Mouse (Mus musculus) midbrain, postnatal 0 days (tissue): ENCODE measurements around the gene Otof. TPM values are rescaled to one million over a fixed set of nuclear protein-coding genes. Genes with fewer than 3 reads are reported as not detected.

Experiments used
- ATAC-seq: fragments of 200-750 bp; cut with Nextera tagmentation; 2 replicates; pipeline ENCODE4 v1.8.0; 2017; ENCODE audit warnings: moderate number of reproducible peaks, mild to moderate bottlenecking, moderate TSS enrichment, moderate library complexity; ENCODE audit not compliant: low FRiP score
- DNase-seq: peaks from one replicate; pipeline ENCODE4 v3.0.0-alpha.2; 2015; ENCODE audit warnings: low spot score
- H3K27ac ChIP-seq: fragments of 300-500 bp; sonication (generic); 2 replicates; pipeline ENCODE4 v1.5.1; 2014; ENCODE audit warnings: low read depth, mild to moderate bottlenecking, low read length, mixed read lengths
- H3K27me3 ChIP-seq: fragments of 300-500 bp; sonication (generic); 2 replicates; pipeline ENCODE4 v1.6.1; 2014; ENCODE audit warnings: low read length, control low read depth, mixed read lengths; ENCODE audit not compliant: insufficient read depth
- H3K36me3 ChIP-seq: fragments of 300-500 bp; sonication (generic); 2 replicates; pipeline ENCODE4 v1.6.1; 2014; ENCODE audit warnings: low read length, control low read depth, mixed read lengths; ENCODE audit not compliant: insufficient read depth
- H3K4me1 ChIP-seq: fragments of 300-500 bp; sonication (generic); 2 replicates; pipeline ENCODE4 v1.6.1; 2014; ENCODE audit warnings: mild to moderate bottlenecking, control low read depth, antibody characterized with exemption, low read length, mixed read lengths; ENCODE audit not compliant: insufficient read depth
- H3K4me2 ChIP-seq: fragments of 300-500 bp; sonication (generic); 2 replicates; pipeline ENCODE4 v1.6.1; 2014; ENCODE audit warnings: low read depth, mild to moderate bottlenecking, low read length, mixed read lengths; ENCODE audit not compliant: poor library complexity, severe bottlenecking
- H3K4me3 ChIP-seq: fragments of 300-500 bp; sonication (generic); 2 replicates; pipeline ENCODE4 v1.5.1; 2014; ENCODE audit warnings: low read depth, mild to moderate bottlenecking, low read length, moderate library complexity
- H3K9ac ChIP-seq: fragments of 300-500 bp; sonication (generic); replicated peaks from 2 replicates; pipeline ENCODE4 v1.6.1; 2014; ENCODE audit warnings: mild to moderate bottlenecking, low read length, moderate library complexity, mixed read lengths; ENCODE audit not compliant: poor library complexity, severe bottlenecking
- H3K9me3 ChIP-seq: fragments of 300-500 bp; sonication (generic); 2 replicates; pipeline ENCODE4 v1.6.1; 2016; ENCODE audit warnings: low read length, control low read depth
- CTCF ChIP-seq: IDR thresholded peaks from 2 replicates; pipeline ENCODE4 v1.5.1; 2016; ENCODE audit warnings: antibody characterized with exemption, mild to moderate bottlenecking
- WGBS: fragments of 180-500 bp; shearing (Covaris S2); extraction: QIAGEN DNeasy Blood & Tissue Kit; methylation state at CpG from one replicate; pipeline ENCODE4 v1.1.7; 2014; 5-methylcytosine and 5-hydroxymethylcytosine counted together
- polyA plus RNA-seq: library from polyadenylated mRNA; unstranded; fragments of >200 nt; fragmentation: Nextera tagmentation; extraction: Ambion mirVana; gene quantifications from 2 replicates; pipeline ENCODE4 v1.2.1, GENCODE M21; 2015
- total RNA-seq: library from RNA; depleted of rRNA; stranded (reverse); fragments of >200 nt; gene quantifications from 2 replicates; pipeline ENCODE4 v1.2.3, GENCODE M21; 2014

The Otof gene
- total and polyA plus RNA-seq, 2 experiments from 2014 or later: 4.9 to 6.1 TPM

GRCm38 (mm10) chr5:30456056-30456455 lies 5.7 kb downstream of the Otof start:
- DNase-seq: no peak
- no peak overlapping the region for H3K4me2 ChIP-seq
- WGBS: 61% methylated on average over 6 of the region's 6 CpGs

GRCm38 (mm10) chr5:30444327-30444895 lies 17.3 kb downstream of the Otof start:
- DNase-seq: no peak
- no peaks in the 10 kb centered on the region for H3K9me3 ChIP-seq

More at GRCm38 (mm10) chr5:30456056-30456455, 5.7 kb downstream of the Otof start:
- H3K4me3 ChIP-seq: no peak overlapping the region
- H3K27ac ChIP-seq: no peak overlapping the region
- H3K9ac ChIP-seq: no peak overlapping the region
- H3K36me3 ChIP-seq: no peaks in the 10 kb centered on the region
- no peaks in the 10 kb centered on the region for H3K9me3 ChIP-seq
- no peaks in the 10 kb centered on the region for H3K4me1 ChIP-seq
- no peak for ATAC-seq
- no peaks in the 10 kb centered on the region for H3K27me3 ChIP-seq
- peak; percentile 63 for TF ChIP-seq CTCF

GRCm38 (mm10) chr5:30442196-30442595 lies 19.5 kb downstream of the Otof start:
- no peak overlapping the region for H3K4me2 ChIP-seq
- ATAC-seq (no peak), DNase-seq (no peak)
- H3K4me3 ChIP-seq: no peak overlapping the region
- 68% methylated on average over 5 of the region's 5 CpGs for WGBS
- H3K27me3 ChIP-seq: no peaks in the 10 kb centered on the region
- H3K27ac ChIP-seq: no peak overlapping the region
- H3K9me3 ChIP-seq: no peaks in the 10 kb centered on the region
- no peak overlapping the region for H3K9ac ChIP-seq
- no peaks in the 10 kb centered on the region for H3K36me3 ChIP-seq
- H3K4me1 ChIP-seq: 0 out of 2 replicates have a peak, but pooled peaks cover 2% of the 10 kb centered on the region
- peak; percentile 65 for TF ChIP-seq CTCF

More at GRCm38 (mm10) chr5:30444327-30444895, 17.3 kb downstream of the Otof start:
- TF ChIP-seq CTCF: no peak
- no peak for ATAC-seq
- Histone ChIP-seq H3K27ac (no peak overlapping the region), H3K27me3 (no peaks in the 10 kb centered on the region), H3K4me1 (0 out of 2 replicates have a peak, but pooled peaks cover 2% of the 10 kb centered on the region), H3K4me2 (no peak overlapping the region), H3K4me3 (no peak overlapping the region), H3K36me3 (no peaks in the 10 kb centered on the region), H3K9ac (no peak overlapping the region)
- 66% methylated on average over 13 of the region's 13 CpGs for WGBS

GRCm38 (mm10) chr5:30440308-30440906 lies 21.3 kb downstream of the Otof start:
- no peak overlapping the region for H3K27ac ChIP-seq
- DNase-seq: no peak
- 0 out of 2 replicates have a peak, but pooled peaks cover 2% of the 10 kb centered on the region for H3K4me1 ChIP-seq
- H3K4me2 ChIP-seq: no peak overlapping the region
- ATAC-seq: no peak
- H3K4me3 ChIP-seq: no peak overlapping the region
- H3K27me3 ChIP-seq: no peaks in the 10 kb centered on the region
- WGBS: 90% methylated on average over 8 of the region's 8 CpGs
- no peaks in the 10 kb centered on the region for H3K36me3 ChIP-seq
- H3K9ac ChIP-seq: no peak overlapping the region
- TF ChIP-seq CTCF: no peak
- no peaks in the 10 kb centered on the region for H3K9me3 ChIP-seq

- no peak overlapping the region for H3K4me3 ChIP-seq
- DNase-seq (no peak), ATAC-seq (no peak)
- H3K4me2 ChIP-seq: no peak overlapping the region
- H3K27me3 ChIP-seq: no peaks in the 10 kb centered on the region
- H3K9me3 ChIP-seq: no peaks in the 10 kb centered on the region
- no peaks in the 10 kb centered on the region for H3K4me1 ChIP-seq
- H3K9ac ChIP-seq: no peak overlapping the region
- no peak for TF ChIP-seq CTCF
- H3K36me3 ChIP-seq: no peaks in the 10 kb centered on the region
- WGBS: 43% methylated on average over 2 of the region's 2 CpGs
- no peak overlapping the region for H3K27ac ChIP-seq
These were observed 22.8 kb downstream of the Otof start for GRCm38 (mm10) chr5:30438931-30439330.

- H3K36me3 ChIP-seq: no peaks in the 10 kb centered on the region
- DNase-seq (no peak), ATAC-seq (no peak)
- no peak for TF ChIP-seq CTCF
- no peaks in the 10 kb centered on the region for H3K9me3 ChIP-seq
- H3K4me3 ChIP-seq: no peak overlapping the region
- no peaks in the 10 kb centered on the region for H3K27me3 ChIP-seq
- peaks cover 2% of the 10 kb centered on the region; the same call in 1 of the 2 replicates for H3K4me1 ChIP-seq
- 91% methylated on average over 6 of the region's 6 CpGs for WGBS
- no peak overlapping the region for H3K4me2 ChIP-seq
- no peak overlapping the region for H3K27ac ChIP-seq
- H3K9ac ChIP-seq: no peak overlapping the region
These were observed 34.3 kb downstream of the Otof start for GRCm38 (mm10) chr5:30427406-30427805.
